Mouse (Mus musculus): ENCODE data around the gene Cgn.
"Not testable (repeated sequence)": the region's sequence is repeated elsewhere in the genome, so short reads cannot be mapped to it uniquely, and the experiment has no call there.

DNA sequence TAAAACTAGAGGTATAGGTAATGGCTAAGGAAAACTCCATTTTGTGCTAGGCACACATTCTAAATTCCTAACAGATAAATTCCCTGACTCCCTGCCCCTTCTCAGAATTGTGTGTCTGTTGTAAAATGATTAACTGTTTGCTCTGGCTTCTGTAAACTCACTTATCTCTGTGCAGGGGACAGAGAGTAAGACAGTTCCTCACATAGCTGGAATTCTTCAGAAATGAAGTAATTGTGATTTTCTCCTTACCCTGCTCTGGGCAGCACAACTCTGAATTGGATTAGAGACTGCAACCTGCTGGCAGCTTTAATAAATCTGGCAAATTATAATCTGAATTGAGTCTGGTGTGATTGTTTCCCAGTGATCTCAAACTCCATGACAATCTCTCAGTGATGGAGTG lies 75.7 kb downstream of the Cgn start:
- TF ChIP-seq GATA1 (IDR thresholded peaks at IDR 0.05; ENCODE audit: borderline replicate concordance, low read length); FLI1 (IDR thresholded peaks at IDR 0.05; ENCODE audit: low read length): not testable (repeated sequence)

Data from megakaryocyte, embryonic 14.5 days (primary cell).